Mouse (Mus musculus) spleen, postnatal 0 days (tissue): ENCODE measurements around the gene Lysmd1. TPM values are rescaled to one million over a fixed set of nuclear protein-coding genes. Genes with fewer than 3 reads are reported as not detected.

Experiments
- polyA plus RNA-seq: library from polyadenylated mRNA; unstranded; fragments of >200 nt; fragmentation: Nextera tagmentation; extraction: Ambion mirVana; gene quantifications from 2 replicates; pipeline ENCODE4 v1.2.1, GENCODE M21; 2015

Lysmd1 gene
- polyA plus RNA-seq = 7.0 and 9.5 TPM in 2 replicates

GRCm38 (mm10) chr3:95133680-95134101 lies at the start of gene Lysmd1, which contains the start of gene Scnm1:
Gene Lysmd1, plus strand, starts transcription at chr3:95134088.
Gene Scnm1, minus strand, starts transcription at chr3:95134011.

GRCm38 (mm10) chr3:95106338-95107117 lies 27.4 kb upstream of the Lysmd1 start, which contains the start of gene Pip5k1a:
Gene Pip5k1a, minus strand, starts transcription at chr3:95106930.

GRCm38 (mm10) chr3:95110911-95111726 lies 22.8 kb upstream of the Lysmd1 start, which contains the start of gene Vps72:
Gene Vps72, plus strand, starts transcription at chr3:95111022.

GRCm38 (mm10) chr3:95124246-95124645 lies 9.6 kb upstream of the Lysmd1 start, which contains the start of gene Tmod4:
Gene Tmod4, plus strand, starts transcription at chr3:95124476.

GRCm38 (mm10) chr3:95141952-95142616 lies 8.2 kb downstream of the Lysmd1 start, which contains the start of gene Tnfaip8l2:
Gene Tnfaip8l2, minus strand, starts transcription at chr3:95142360.

GRCm38 (mm10) chr3:95159987-95160963 lies 26.4 kb downstream of the Lysmd1 start, which contains the start of gene Sema6c:
Gene Sema6c, plus strand, starts transcription at chr3:95160457.

Other genes with a start within 250 kb of the Lysmd1 start
- gene Psmb4, start 247.1 kb upstream of the Lysmd1 start, polyA plus RNA-seq = 256 TPM in 2 replicates
- 88.8 and 90.4 TPM in 2 replicates for gene Selenbp1, start 201.0 kb upstream of the Lysmd1 start, polyA plus RNA-seq
- gene Rfx5, start 180.0 kb upstream of the Lysmd1 start, polyA plus RNA-seq = 2.4 and 3.7 TPM in 2 replicates
- 9.8 and 9.9 TPM in 2 replicates for gene Pi4kb, start 159.4 kb upstream of the Lysmd1 start, polyA plus RNA-seq
- gene Zfp687, start 118.6 kb upstream of the Lysmd1 start, polyA plus RNA-seq = 9.0 and 9.9 TPM in 2 replicates
- gene Psmd4, start 91.5 kb upstream of the Lysmd1 start, polyA plus RNA-seq = 183 and 187 TPM in 2 replicates
- gene Pip5k1a, start 27.2 kb upstream of the Lysmd1 start, polyA plus RNA-seq = 13.8 and 15.1 TPM in 2 replicates
- gene Vps72, start 23.1 kb upstream of the Lysmd1 start, polyA plus RNA-seq = 49.8 and 56.7 TPM in 2 replicates
- gene Tmod4, start 9.6 kb upstream of the Lysmd1 start, polyA plus RNA-seq = 1.3 and 2.1 TPM in 2 replicates
- 42.9 and 44.7 TPM in 2 replicates for gene Scnm1, start 77 bp upstream of the Lysmd1 start, polyA plus RNA-seq
- gene Tnfaip8l2, start 8.3 kb downstream of the Lysmd1 start, polyA plus RNA-seq = 22.2 and 26.2 TPM in 2 replicates
- gene Sema6c, start 26.4 kb downstream of the Lysmd1 start, polyA plus RNA-seq = 0.72 and 0.96 TPM in 2 replicates
- gene Gabpb2, start 83.8 kb downstream of the Lysmd1 start, polyA plus RNA-seq = 10.6 and 10.9 TPM in 2 replicates
- 62.9 and 76.5 TPM in 2 replicates for gene Cdc42se1, start 94.6 kb downstream of the Lysmd1 start, polyA plus RNA-seq
- 3.5 and 4.2 TPM in 2 replicates for gene Mllt11, start 98.1 kb downstream of the Lysmd1 start, polyA plus RNA-seq
- 0.31 and 0.46 TPM in 2 replicates for gene Gm128, start 107.5 kb downstream of the Lysmd1 start, polyA plus RNA-seq
- not detected in 2 replicates for gene Bnipl, start 117.1 kb downstream of the Lysmd1 start, polyA plus RNA-seq
- 28.2 and 36.1 TPM in 2 replicates for gene Mindy1, start 147.3 kb downstream of the Lysmd1 start, polyA plus RNA-seq
- gene Prune1, start 148.0 kb downstream of the Lysmd1 start, polyA plus RNA-seq = 7.8 and 8.4 TPM in 2 replicates
- gene Anxa9, start 173.1 kb downstream of the Lysmd1 start, polyA plus RNA-seq = 3.6 and 4.8 TPM in 2 replicates
- gene Cers2, start 180.7 kb downstream of the Lysmd1 start, polyA plus RNA-seq = 99.7 and 109 TPM in 2 replicates
- 12.7 TPM in 2 replicates for gene Setdb1, start 223.1 kb downstream of the Lysmd1 start, polyA plus RNA-seq